ENCODE assay signal across 8 mouse cellular contexts in genomic region chr8:116921337-116922059, GRCm38 (mm10). TPM values are rescaled to one million over a fixed set of nuclear protein-coding genes. Genes with fewer than 3 reads are reported as not detected.
DNase-seq lines count a peak whose midpoint lies in the region; ATAC-seq and TF ChIP-seq lines count a peak whose summit lies in the region.

TSS of gene Cmc2 (minus strand) at chr8:116921455.
TSS of gene Cenpn (plus strand) at chr8:116921730.

- peaks cover 5% of the 10 kb centered on the region; the same call in 1 of the 2 replicates for H3K79me2 ChIP-seq in CH12.LX (replicated peaks; ENCODE audit: control insufficient read depth, extremely low read depth, insufficient read depth, poor library complexity, severe bottlenecking)

- peak within 1 kb of the TSS; percentile 72 for H3K27ac ChIP-seq in CH12.LX (ENCODE audit: insufficient read depth, low read depth)
- H3K27ac ChIP-seq in forebrain, embryonic 11.5 days (ENCODE audit: low read depth, low read length), result peak within 1 kb of the TSS; percentile 68
- peak within 1 kb of the TSS; percentile 96 for H3K27ac ChIP-seq in heart, embryonic 16.5 days (ENCODE audit: low read length)
- peak within 1 kb of the TSS; percentile 89 for H3K27ac ChIP-seq in liver, embryonic 15.5 days (replicated peaks)
- H3K27ac ChIP-seq in neural tube, embryonic 12.5 days, result no peak within 1 kb of the TSS

- H3K9ac ChIP-seq in CH12.LX (ENCODE audit: insufficient read depth, low read depth), result peak within 1 kb of the TSS; percentile 62
- H3K9ac ChIP-seq in forebrain, embryonic 11.5 days (ENCODE audit: low read length), result peak within 1 kb of the TSS; percentile 84
- peak within 1 kb of the TSS; percentile 91 for H3K9ac ChIP-seq in heart, embryonic 16.5 days (ENCODE audit: low read length)
- peak within 1 kb of the TSS; percentile 85 for H3K9ac ChIP-seq in liver, embryonic 15.5 days
- H3K9ac ChIP-seq in neural tube, embryonic 12.5 days, result peak within 1 kb of the TSS; percentile 55

- peak within 1 kb of the TSS; percentile 92 for H3K4me2 ChIP-seq in CH12.LX (ENCODE audit: insufficient read depth, low read depth, poor library complexity, severe bottlenecking)
- peak within 1 kb of the TSS; percentile 70 for H3K4me2 ChIP-seq in forebrain, embryonic 11.5 days (ENCODE audit: low read depth, low read length, severe bottlenecking)
- H3K4me2 ChIP-seq in heart, embryonic 16.5 days (ENCODE audit: low read depth, low read length), result peak within 1 kb of the TSS; percentile 85
- peak within 1 kb of the TSS; percentile 80 for H3K4me2 ChIP-seq in liver, embryonic 15.5 days
- peak within 1 kb of the TSS; percentile 79 for H3K4me2 ChIP-seq in neural tube, embryonic 12.5 days (replicated peaks)

- TF ChIP-seq CTCF in CH12.LX (conservative IDR thresholded peaks at IDR 0.05 in 1 of 2, IDR thresholded peaks at IDR 0.05 in 1 of 2; ENCODE audit: low read depth in 2 of 2, low read length in 2 of 2), result no peak

- H3K4me1 ChIP-seq in CH12.LX (ENCODE audit: control insufficient read depth in 1 of 2, insufficient read depth in 2 of 2), result peaks cover 3 to 25% of the 10 kb centered on the region in 2 experiments
- H3K4me1 ChIP-seq in forebrain, embryonic 11.5 days (replicated peaks; ENCODE audit: control insufficient read depth, insufficient read depth, low read length), result peaks cover 4% of the 10 kb centered on the region; the same call in 1 of the 2 replicates
- peaks cover 16% of the 10 kb centered on the region for H3K4me1 ChIP-seq in heart, embryonic 16.5 days (ENCODE audit: control insufficient read depth, insufficient read depth, low read length)
- H3K4me1 ChIP-seq in liver, embryonic 15.5 days (replicated peaks), result peaks cover 37% of the 10 kb centered on the region
- H3K4me1 ChIP-seq in neural tube, embryonic 12.5 days, result peaks cover 10% of the 10 kb centered on the region

- H3K27me3 ChIP-seq in CH12.LX (replicated peaks), result no peaks in the 10 kb centered on the region
- no peaks in the 10 kb centered on the region for H3K27me3 ChIP-seq in forebrain, embryonic 11.5 days (ENCODE audit: control insufficient read depth, insufficient read depth, low read length)
- no peaks in the 10 kb centered on the region for H3K27me3 ChIP-seq in heart, embryonic 16.5 days (ENCODE audit: control insufficient read depth, insufficient read depth, low read length)
- no peaks in the 10 kb centered on the region for H3K27me3 ChIP-seq in liver, embryonic 15.5 days
- H3K27me3 ChIP-seq in neural tube, embryonic 12.5 days (replicated peaks), result no peaks in the 10 kb centered on the region

- dilution Hi-C loops in CH12.LX (cut with MboI; ENCODE audit: extremely low pct_ligation_motif_present, extremely low pct_unique_long_range_greater_than_20kb, low sequenced_read_pairs), result no loop called here

- peaks cover 15 to 47% of the 10 kb centered on the region in 2 experiments for H3K36me3 ChIP-seq in CH12.LX (replicated peaks in 1 of 2; ENCODE audit: control insufficient read depth in 1 of 2, insufficient read depth in 1 of 2, low read length in 1 of 2)
- no peaks in the 10 kb centered on the region for H3K36me3 ChIP-seq in forebrain, embryonic 11.5 days (ENCODE audit: control insufficient read depth, insufficient read depth, low read length)
- H3K36me3 ChIP-seq in heart, embryonic 16.5 days (ENCODE audit: control insufficient read depth, insufficient read depth), result peaks cover 10% of the 10 kb centered on the region; the same call in 1 of the 2 replicates
- H3K36me3 ChIP-seq in liver, embryonic 15.5 days (replicated peaks), result peaks cover 31% of the 10 kb centered on the region
- peaks cover 6% of the 10 kb centered on the region; the same call in 1 of the 2 replicates for H3K36me3 ChIP-seq in neural tube, embryonic 12.5 days

- WGBS in forebrain, embryonic 11.5 days, result under 1% methylated on average over 57 of the region's 57 CpGs
- under 1% methylated on average over 57 of the region's 57 CpGs for WGBS in heart, embryonic 16.5 days
- WGBS in liver, embryonic 15.5 days (ENCODE audit: insufficient replicate concordance), result under 1% methylated on average over 57 of the region's 57 CpGs
- WGBS in neural tube, embryonic 12.5 days, result under 1% methylated on average over 57 of the region's 57 CpGs

- H3K4me3 ChIP-seq in CH12.LX (replicated peaks in 1 of 3; ENCODE audit: low read depth in 2 of 3, low read length in 2 of 3, poor library complexity in 1 of 3), result peak within 1 kb of the TSS; percentile 70 to 89 (median 71)
- peak within 1 kb of the TSS; percentile 76 for H3K4me3 ChIP-seq in forebrain, embryonic 11.5 days (ENCODE audit: low read depth, low read length)
- H3K4me3 ChIP-seq in heart, embryonic 16.5 days (ENCODE audit: low read length), result peak within 1 kb of the TSS; percentile 73
- H3K4me3 ChIP-seq in liver, embryonic 15.5 days (replicated peaks), result peak within 1 kb of the TSS; percentile 89
- H3K4me3 ChIP-seq in neural tube, embryonic 12.5 days, result peak within 1 kb of the TSS; percentile 71

- H3K9me3 ChIP-seq in CH12.LX (replicated peaks; ENCODE audit: low read length), result no peaks in the 10 kb centered on the region
- no peaks in the 10 kb centered on the region for H3K9me3 ChIP-seq in forebrain, embryonic 11.5 days (ENCODE audit: control insufficient read depth, low read length)
- no peaks in the 10 kb centered on the region for H3K9me3 ChIP-seq in heart, embryonic 16.5 days (replicated peaks; ENCODE audit: control insufficient read depth, low read length)
- H3K9me3 ChIP-seq in liver, embryonic 15.5 days (replicated peaks), result no peaks in the 10 kb centered on the region
- H3K9me3 ChIP-seq in neural tube, embryonic 12.5 days, result no peaks in the 10 kb centered on the region

- in situ Hi-C loops in CH12.LX (cut with MboI; ENCODE audit: low pct_ligation_motif_present, low pct_unique_long_range_greater_than_20kb, low sequenced_read_pairs), result loop anchor here (5.0 kb wide), 2 partner anchors 34 to 71 kb away; partner anchors contain the start of gene Gcsh

- no peak for TF ChIP-seq RAD21 in CH12.LX (IDR thresholded peaks at IDR 0.05; ENCODE audit: low read depth, low read length)

- DNase-seq in CH12.LX (ENCODE audit: extremely low read depth), result peak; percentile 95
- DNase-seq in c-Kit-positive CD71-positive TER-119-negative erythroid progenitor cells, embryonic 14.5 days (ENCODE audit: low read depth), result peak; percentile 94
- DNase-seq in forebrain, embryonic 11.5 days (ENCODE audit: low spot score), result peak; percentile 97
- DNase-seq in kidney, postnatal 36 days, result peak; percentile 93 to 96
- peak; percentile 95 for DNase-seq in telencephalon, adult 2 months (ENCODE audit: low read depth, low spot score)

- TF ChIP-seq EP300 in CH12.LX (IDR thresholded peaks at IDR 0.05; ENCODE audit: low read length), result no peak

- peak; percentile 95 for TF ChIP-seq POLR2A in CH12.LX (IDR thresholded peaks at IDR 0.05; ENCODE audit: low read depth, low read length)

- ATAC-seq in forebrain, embryonic 11.5 days (replicated peaks; ENCODE audit: low FRiP score), result peak; percentile 96
- ATAC-seq in heart, embryonic 16.5 days (replicated peaks; ENCODE audit: extremely low read depth, insufficient read depth, low FRiP score), result peak; percentile 93
- ATAC-seq in liver, embryonic 15.5 days (ENCODE audit: insufficient read depth), result peak; percentile 94
- ATAC-seq in neural tube, embryonic 12.5 days (ENCODE audit: low FRiP score, low read depth), result peak; percentile 97

TF ChIP-seq in CH12.LX, 34 proteins besides CTCF, POLR2A, EP300 and RAD21 (continues in another document):
- 0 out of 2 replicates have a peak, but pooled peaks have one; percentile 45 for TF ChIP-seq MAZ (IDR thresholded peaks at IDR 0.05; ENCODE audit: low read depth, low read length)
- TF ChIP-seq MAX (IDR thresholded peaks at IDR 0.05; ENCODE audit: low read length), result no peak; the same call in 1 of the 2 replicates
- peak; percentile 100 for TF ChIP-seq CHD1 (IDR thresholded peaks at IDR 0.05; ENCODE audit: low read depth, low read length)
- TF ChIP-seq ZMIZ1 (IDR thresholded peaks at IDR 0.05; ENCODE audit: low read depth, low read length), result peak; percentile 84
- TF ChIP-seq KAT2A (IDR thresholded peaks at IDR 0.05; ENCODE audit: insufficient replicate concordance, low read length), result peak; percentile 79; the same call in 1 of the 2 replicates
- peak; percentile 81 for TF ChIP-seq POLR2AphosphoS2 (IDR thresholded peaks at IDR 0.05; ENCODE audit: low read depth, low read length)
- no peak for TF ChIP-seq UBTF (IDR thresholded peaks at IDR 0.05; ENCODE audit: low read depth, low read length)
- TF ChIP-seq ZC3H11A (IDR thresholded peaks at IDR 0.05; ENCODE audit: low read depth, low read length), result no peak
- no peak for TF ChIP-seq RCOR1 (conservative IDR thresholded peaks at IDR 0.05; ENCODE audit: low read depth, low read length)
- TF ChIP-seq SIN3A (IDR thresholded peaks at IDR 0.05; ENCODE audit: low read length), result peak; percentile 77
- TF ChIP-seq ETS1 (conservative IDR thresholded peaks at IDR 0.05; ENCODE audit: low read depth, low read length), result no peak
- peak; percentile 87 for TF ChIP-seq NRF1 (IDR thresholded peaks at IDR 0.05; ENCODE audit: low read depth, low read length)
- no peak for TF ChIP-seq USF1 (IDR thresholded peaks at IDR 0.05; ENCODE audit: low read depth, low read length)
- no peak for TF ChIP-seq ZNF384 (IDR thresholded peaks at IDR 0.05; ENCODE audit: low read depth, low read length)
- TF ChIP-seq ZKSCAN1 (IDR thresholded peaks at IDR 0.05; ENCODE audit: borderline replicate concordance, low read depth, low read length), result no peak
- TF ChIP-seq USF2 (conservative IDR thresholded peaks at IDR 0.05; ENCODE audit: low read depth, low read length), result no peak

RNA-seq across cellular contexts. Expression of gene Cmc2, which starts in this region (rescaled TPM):
- 29.1 and 33.6 TPM in 2 replicates for total RNA-seq in CH12.LX (2012; rRNA removed)
- total RNA-seq in CH12.LX (2014; rRNA removed), result 34.4 and 39.4 TPM in 2 replicates
- polyA plus RNA-seq in CH12.LX (2012; ENCODE audit: insufficient read length, low read depth), result 55.1 and 56.5 TPM in 2 replicates
- polyA plus RNA-seq in forebrain, embryonic 11.5 days (2014; fragmentation: Nextera tagmentation; extraction: Ambion mirVana), result 71.4 and 83.9 TPM in 2 replicates
- polyA plus RNA-seq in heart, embryonic 16.5 days (2015; fragmentation: Nextera tagmentation; extraction: Ambion mirVana), result 126 and 133 TPM in 2 replicates
- 50.8 and 56.7 TPM in 2 replicates for polyA plus RNA-seq in liver, embryonic 15.5 days (2015; fragmentation: Nextera tagmentation; extraction: Ambion mirVana)
- 52.1 and 64.2 TPM in 2 replicates for polyA plus RNA-seq in neural tube, embryonic 12.5 days (2016; fragmentation: Nextera tagmentation; extraction: Ambion mirVana)

RNA-seq across cellular contexts. Expression of gene Cenpn, which starts in this region (rescaled TPM):
- total RNA-seq in CH12.LX (2012; rRNA removed) (26.3 and 28.1 TPM in 2 replicates), CH12.LX (2014; rRNA removed) (51.3 and 52.0 TPM in 2 replicates)
- polyA plus RNA-seq in CH12.LX (2012; ENCODE audit: insufficient read length, low read depth), result 44.1 and 45.6 TPM in 2 replicates
- polyA plus RNA-seq in forebrain, embryonic 11.5 days (2014; fragmentation: Nextera tagmentation; extraction: Ambion mirVana), result 58.3 and 59.5 TPM in 2 replicates
- polyA plus RNA-seq in heart, embryonic 16.5 days (2015; fragmentation: Nextera tagmentation; extraction: Ambion mirVana), result 27.3 and 28.8 TPM in 2 replicates
- polyA plus RNA-seq in liver, embryonic 15.5 days (2015; fragmentation: Nextera tagmentation; extraction: Ambion mirVana), result 24.8 and 24.9 TPM in 2 replicates
- polyA plus RNA-seq in neural tube, embryonic 12.5 days (2016; fragmentation: Nextera tagmentation; extraction: Ambion mirVana), result 24.5 and 24.7 TPM in 2 replicates
